ENCODE assay signal across 15 mouse cellular contexts in genomic region chr5:150229776-150230175, GRCm38 (mm10).
DNase-seq lines count a peak whose midpoint lies in the region; ATAC-seq and TF ChIP-seq lines count a peak whose summit lies in the region.
"Had no signal": no experiment of that assay in that cellular context is flagged by ENCODE, and none has a peak within 500 bp of the region (broad histone marks: within the 10 kb centered on the region; RNA-seq: fewer than 3 reads in every experiment).

No protein-coding gene starts in this region.

- no peaks in the 10 kb centered on the region for H3K36me3 ChIP-seq in kidney, adult 2 months (ENCODE audit: control insufficient read depth, insufficient read depth, low read length)
- no peaks in the 10 kb centered on the region for H3K36me3 ChIP-seq in thymus, adult 2 months (ENCODE audit: control insufficient read depth, insufficient read depth, low read length)
- no peaks in the 10 kb centered on the region for H3K36me3 ChIP-seq in splenic B cell, adult 2 months (ENCODE audit: control insufficient read depth, insufficient read depth, low read length, poor library complexity, severe bottlenecking)
- H3K36me3 ChIP-seq in hindbrain, embryonic 10.5 days = no peaks in the 10 kb centered on the region
- H3K36me3 ChIP-seq: lung, embryonic 15.5 days had no signal

- POLR2A ChIA-PET in Patski (lab: Charles Lee) = no interaction called here

- 0 out of 2 replicates have a peak, but pooled peaks have one; percentile 13 for TF ChIP-seq CTCF in kidney, adult 2 months (conservative IDR thresholded peaks at IDR 0.05; ENCODE audit: insufficient read depth, insufficient read length, low read depth, low read length)
- TF ChIP-seq CTCF in thymus, adult 2 months (IDR thresholded peaks at IDR 0.05; ENCODE audit: borderline replicate concordance, control insufficient read depth, extremely low read depth, insufficient read depth, low read length, poor library complexity) = peak; percentile 19; the same call in 1 of the 2 replicates
- TF ChIP-seq CTCF in Patski (IDR thresholded peaks at IDR 0.05) = peak; percentile 34

- no peaks in the 10 kb centered on the region for H3K27me3 ChIP-seq in kidney, adult 2 months (replicated peaks; ENCODE audit: control insufficient read depth, insufficient read depth, low read length)
- no peaks in the 10 kb centered on the region for H3K27me3 ChIP-seq in thymus, adult 2 months (ENCODE audit: control insufficient read depth, insufficient read depth, low read length)
- no peaks in the 10 kb centered on the region for H3K27me3 ChIP-seq in Patski
- H3K27me3 ChIP-seq in splenic B cell, adult 2 months (ENCODE audit: control insufficient read depth, insufficient read depth, low read length, poor library complexity, severe bottlenecking) = no peaks in the 10 kb centered on the region
- H3K27me3 ChIP-seq in hindbrain, embryonic 10.5 days (ENCODE audit: insufficient read depth, poor library complexity, severe bottlenecking) = no peaks in the 10 kb centered on the region
- H3K27me3 ChIP-seq: lung, embryonic 15.5 days had no signal

- in situ Hi-C loops in Patski (cut with MboI; ENCODE audit: low pct_unique_long_range_greater_than_20kb) = loop anchor here (10.0 kb wide), 1 partner anchor 195 kb away; no protein-coding TSS in a partner anchor

- ATAC-seq in Patski = no peak
- ATAC-seq in inflammation-experienced regulatory T-cells, adult 6 months = no peak

- peaks cover 4% of the 10 kb centered on the region; the same call in 1 of the 2 replicates for H3K9me3 ChIP-seq in hindbrain, embryonic 10.5 days
- H3K9me3 ChIP-seq: lung, embryonic 15.5 days had no signal

- no peak overlapping the region for H3K4me3 ChIP-seq in kidney, adult 2 months (ENCODE audit: insufficient read depth, low read depth, low read length)
- no peak overlapping the region for H3K4me3 ChIP-seq in thymus, adult 2 months (ENCODE audit: control insufficient read depth, insufficient read depth, low read length)
- no peak overlapping the region for H3K4me3 ChIP-seq in hindbrain, embryonic 10.5 days
- H3K4me3 ChIP-seq: lung, embryonic 15.5 days; myocyte had no signal

- no peak for DNase-seq in kidney, adult 2 months
- DNase-seq in kidney, postnatal 25 days = no peak
- DNase-seq in thymus, adult 2 months = no peak
- no peak for DNase-seq in thymus, postnatal 25 days
- DNase-seq in Patski (ENCODE audit: low read depth, low spot score) = no peak
- DNase-seq in splenic B cell, adult 2 months (ENCODE audit: low read depth, low spot score) = peak; percentile 29
- no peak for DNase-seq in hindbrain, embryonic 10.5 days (ENCODE audit: low spot score)
- DNase-seq: adrenal gland, adult 8-10 months; cerebellum, adult 11 months; embryo, embryonic 11 days; heart, postnatal 10 days; kidney, adult 11 months had no signal

- TF ChIP-seq POLR2A in kidney, adult 2 months (IDR thresholded peaks at IDR 0.05; ENCODE audit: low read depth, low read length) = no peak
- no peak for TF ChIP-seq POLR2A in thymus, adult 2 months (IDR thresholded peaks at IDR 0.05; ENCODE audit: control insufficient read depth, extremely low read depth, insufficient read depth, low read length, poor library complexity)

- WGBS in kidney, adult 2 months = 92% methylated on average over 4 of the region's 4 CpGs
- WGBS in thymus, adult 2 months = 95% methylated on average over 4 of the region's 4 CpGs
- 87% methylated on average over 4 of the region's 4 CpGs for WGBS in hindbrain, embryonic 10.5 days

- no peak overlapping the region for H3K27ac ChIP-seq in kidney, adult 2 months (ENCODE audit: insufficient read depth, low read depth, low read length)
- no peak overlapping the region for H3K27ac ChIP-seq in thymus, adult 2 months (ENCODE audit: control insufficient read depth, insufficient read depth, low read length)
- H3K27ac ChIP-seq in hindbrain, embryonic 10.5 days = no peak overlapping the region
- H3K27ac ChIP-seq: lung, embryonic 15.5 days had no signal

- CTCF ChIA-PET in Patski (lab: Charles Lee) = no interaction called here

- no peaks in the 10 kb centered on the region for H3K4me1 ChIP-seq in kidney, adult 2 months (ENCODE audit: control insufficient read depth, insufficient read depth, low read length)
- no peaks in the 10 kb centered on the region for H3K4me1 ChIP-seq in thymus, adult 2 months (replicated peaks; ENCODE audit: control insufficient read depth, insufficient read depth, low read length)
- H3K4me1 ChIP-seq in hindbrain, embryonic 10.5 days (replicated peaks) = peaks cover 9% of the 10 kb centered on the region; the same call in 1 of the 2 replicates
- H3K4me1 ChIP-seq: lung, embryonic 15.5 days had no signal
